Mouse (Mus musculus): ENCODE measurements around the gene Cd48. TPM values are rescaled to one million over a fixed set of nuclear protein-coding genes. Genes with fewer than 3 reads are reported as not detected.
"Not testable (repeated sequence)": the region's sequence is repeated elsewhere in the genome, so short reads cannot be mapped to it uniquely, and the experiment has no call there.

Gene Cd48
- total and polyA plus RNA-seq, 2 experiments from 2014 or later, result 0.77 to 0.99 TPM

DNA sequence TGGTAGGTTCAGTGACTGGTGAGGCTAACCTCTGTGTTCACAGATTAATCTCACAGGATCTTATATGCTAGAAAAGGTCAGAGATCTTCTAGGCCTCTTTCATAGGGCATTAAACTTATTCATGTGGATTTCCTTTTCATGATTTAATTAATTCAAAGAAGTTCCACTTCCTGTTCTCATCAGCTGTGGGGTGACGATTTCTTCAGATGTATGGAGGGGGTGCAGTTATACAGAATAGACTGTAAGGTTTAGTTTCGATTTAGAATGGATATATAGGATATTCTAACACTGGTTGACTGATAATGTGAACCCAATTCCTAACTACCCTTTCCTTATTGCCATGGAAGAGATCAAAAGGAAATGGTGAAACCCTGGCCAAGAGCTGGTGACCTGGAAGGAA is 20.3 kb upstream of the Cd48 start:
- DNase-seq (ENCODE audit: low spot score), result no peak
- TF ChIP-seq CTCF (IDR thresholded peaks at IDR 0.05), result no peak
- no peak overlapping the region for H3K27ac ChIP-seq (ENCODE audit: low read depth, low read length)

GRCm38 (mm10) chr1:171663757-171664156 is 18.1 kb upstream of the Cd48 start:
- WGBS, result 94% methylated on average over 2 of the region's 2 CpGs
- no peak for DNase-seq (ENCODE audit: low spot score)
- Histone ChIP-seq H3K27me3 (ENCODE audit: insufficient read depth, low read length) (no peaks in the 10 kb centered on the region), H3K9me3 (ENCODE audit: low read length) (no peaks in the 10 kb centered on the region), H3K36me3 (ENCODE audit: insufficient read depth, low read length) (no peaks in the 10 kb centered on the region), H3K4me1 (ENCODE audit: insufficient read depth, low read length) (no peaks in the 10 kb centered on the region), H3K27ac (ENCODE audit: low read depth, low read length) (no peak overlapping the region), H3K4me2 (ENCODE audit: low read depth, low read length, poor library complexity, severe bottlenecking) (no peak overlapping the region), H3K9ac (replicated peaks; ENCODE audit: low read length, poor library complexity, severe bottlenecking) (no peak overlapping the region), H3K4me3 (ENCODE audit: low read depth, low read length) (no peak overlapping the region)
- no peak for TF ChIP-seq CTCF (IDR thresholded peaks at IDR 0.05)
- ATAC-seq (ENCODE audit: low FRiP score), result no peak

More for the DNA sequence above, 20.3 kb upstream of the Cd48 start:
- Histone ChIP-seq H3K4me2 (ENCODE audit: low read depth, low read length, poor library complexity, severe bottlenecking) (no peak overlapping the region), H3K9me3 (ENCODE audit: low read length) (no peaks in the 10 kb centered on the region), H3K27me3 (ENCODE audit: insufficient read depth, low read length) (no peaks in the 10 kb centered on the region), H3K9ac (replicated peaks; ENCODE audit: low read length, poor library complexity, severe bottlenecking) (no peak overlapping the region), H3K4me3 (ENCODE audit: low read depth, low read length) (no peak overlapping the region), H3K4me1 (ENCODE audit: insufficient read depth, low read length) (no peaks in the 10 kb centered on the region), H3K36me3 (ENCODE audit: insufficient read depth, low read length) (no peaks in the 10 kb centered on the region)
- 67% methylated on average over 2 of the region's 2 CpGs for WGBS
- ATAC-seq (ENCODE audit: low FRiP score), result no peak

DNA sequence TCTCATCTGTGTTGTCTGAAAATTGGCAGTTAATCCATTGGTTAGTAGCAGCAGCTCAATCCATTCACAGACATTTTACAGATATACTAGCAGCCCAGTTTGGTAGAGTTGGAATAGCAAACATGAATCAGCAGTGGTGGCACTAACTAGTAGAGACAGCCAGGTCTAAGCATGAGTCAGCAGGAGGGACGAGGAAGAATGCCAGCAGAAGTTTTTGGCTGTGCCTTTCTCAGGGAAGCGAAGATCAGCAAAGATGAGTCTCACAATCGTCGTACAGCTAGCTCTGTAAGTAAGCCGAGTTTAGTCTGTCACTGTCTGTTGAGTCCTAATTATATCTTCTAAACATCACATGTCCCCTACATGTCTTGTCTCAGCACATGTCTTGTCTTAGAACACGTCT is 15.5 kb upstream of the Cd48 start:
- Histone ChIP-seq H3K4me3 (ENCODE audit: low read depth, low read length) (no peak overlapping the region), H3K27me3 (ENCODE audit: insufficient read depth, low read length) (no peaks in the 10 kb centered on the region), H3K27ac (ENCODE audit: low read depth, low read length) (no peak overlapping the region), H3K9me3 (ENCODE audit: low read length) (no peaks in the 10 kb centered on the region), H3K4me2 (ENCODE audit: low read depth, low read length, poor library complexity, severe bottlenecking) (no peak overlapping the region), H3K4me1 (ENCODE audit: insufficient read depth, low read length) (no peaks in the 10 kb centered on the region), H3K9ac (replicated peaks; ENCODE audit: low read length, poor library complexity, severe bottlenecking) (no peak overlapping the region), H3K36me3 (ENCODE audit: insufficient read depth, low read length) (no peaks in the 10 kb centered on the region)
- 92% methylated on average over 6 of the region's 6 CpGs for WGBS
- no peak for DNase-seq (ENCODE audit: low spot score)
- TF ChIP-seq CTCF (IDR thresholded peaks at IDR 0.05), result no peak
- no peak for ATAC-seq (ENCODE audit: low FRiP score)

DNA sequence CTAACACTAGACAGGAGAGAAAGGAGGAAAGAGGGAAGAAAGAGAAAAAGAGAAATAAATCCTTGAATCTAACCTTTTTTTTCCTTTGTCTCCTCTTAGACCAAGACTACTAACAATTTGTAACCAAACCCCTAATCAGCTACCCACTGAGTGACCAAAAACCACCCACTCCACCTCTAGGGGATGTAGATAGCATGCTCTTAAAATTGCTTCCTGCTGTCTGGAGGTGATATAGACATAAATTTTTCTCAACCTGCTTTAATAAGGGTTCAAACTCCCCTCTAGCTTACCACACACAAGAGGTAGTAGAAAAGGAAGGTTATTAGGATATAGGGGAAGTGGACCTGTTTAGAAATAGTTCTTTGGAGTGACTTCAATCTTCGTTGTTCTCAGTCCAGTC is 14.6 kb upstream of the Cd48 start:
- WGBS, result 84% methylated on average over 1 of the region's 1 CpGs
- Histone ChIP-seq H3K9ac (replicated peaks; ENCODE audit: low read length, poor library complexity, severe bottlenecking) (no peak overlapping the region), H3K4me2 (ENCODE audit: low read depth, low read length, poor library complexity, severe bottlenecking) (no peak overlapping the region), H3K27ac (ENCODE audit: low read depth, low read length) (no peak overlapping the region), H3K36me3 (ENCODE audit: insufficient read depth, low read length) (no peaks in the 10 kb centered on the region), H3K4me3 (ENCODE audit: low read depth, low read length) (no peak overlapping the region), H3K27me3 (ENCODE audit: insufficient read depth, low read length) (no peaks in the 10 kb centered on the region), H3K9me3 (ENCODE audit: low read length) (no peaks in the 10 kb centered on the region), H3K4me1 (ENCODE audit: insufficient read depth, low read length) (no peaks in the 10 kb centered on the region)
- DNase-seq (ENCODE audit: low spot score), result no peak
- no peak for ATAC-seq (ENCODE audit: low FRiP score)
- no peak for TF ChIP-seq CTCF (IDR thresholded peaks at IDR 0.05)

- WGBS, result 64% methylated on average over 2 of the region's 2 CpGs
- H3K4me3 ChIP-seq (ENCODE audit: low read depth, low read length); H3K9me3 ChIP-seq (ENCODE audit: low read length); ATAC-seq (ENCODE audit: low FRiP score); H3K9ac ChIP-seq (replicated peaks; ENCODE audit: low read length, poor library complexity, severe bottlenecking); H3K27ac ChIP-seq (ENCODE audit: low read depth, low read length); H3K4me2 ChIP-seq (ENCODE audit: low read depth, low read length, poor library complexity, severe bottlenecking); H3K4me1 ChIP-seq (ENCODE audit: insufficient read depth, low read length); H3K36me3 ChIP-seq (ENCODE audit: insufficient read depth, low read length); H3K27me3 ChIP-seq (ENCODE audit: insufficient read depth, low read length): not testable (repeated sequence)
- DNase-seq (ENCODE audit: low spot score), result peak; percentile 28
- TF ChIP-seq CTCF (IDR thresholded peaks at IDR 0.05), result peak; percentile 50
Measured at GRCm38 (mm10) chr1:171672451-171672850, 9.4 kb upstream of the Cd48 start.

DNA sequence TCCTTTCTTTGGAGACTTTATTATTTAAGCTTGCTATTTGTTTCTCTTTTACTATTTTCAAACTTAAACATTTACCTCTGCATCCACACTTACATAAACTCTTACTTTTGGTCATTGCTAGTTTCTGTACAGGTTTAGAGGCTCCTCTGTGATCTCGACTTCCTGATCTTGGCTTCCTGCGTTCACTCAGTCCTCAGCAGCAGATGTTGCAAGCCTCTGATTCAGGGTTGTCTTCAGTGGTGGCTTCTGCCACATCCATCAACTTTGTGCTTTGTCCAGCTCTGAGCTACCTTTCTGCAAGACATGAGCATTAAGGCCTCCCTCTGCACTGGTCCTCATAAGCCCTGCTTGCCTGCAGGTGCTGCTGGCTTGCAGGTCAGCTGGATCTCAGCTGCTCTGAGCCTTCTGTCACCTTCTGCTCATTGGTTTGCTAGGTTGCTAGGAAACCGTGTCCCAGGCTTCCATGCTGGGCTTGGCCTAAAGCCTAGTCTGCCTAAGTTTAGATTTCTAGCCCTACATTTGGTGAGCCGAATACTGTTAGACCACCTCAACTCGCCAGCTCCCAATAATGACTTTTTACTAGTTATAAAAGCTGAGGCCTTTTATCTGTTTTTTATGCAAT is 8.8 kb upstream of the Cd48 start:
- WGBS, result 68% methylated on average over 5 of the region's 5 CpGs

More for the DNA sequence above, 8.8 kb upstream of the Cd48 start:
- TF ChIP-seq CTCF (IDR thresholded peaks at IDR 0.05), result no peak
- no peak overlapping the region for H3K9ac ChIP-seq (replicated peaks; ENCODE audit: low read length, poor library complexity, severe bottlenecking)
- H3K36me3 ChIP-seq (ENCODE audit: insufficient read depth, low read length), result no peaks in the 10 kb centered on the region
- no peaks in the 10 kb centered on the region for H3K9me3 ChIP-seq (ENCODE audit: low read length)
- no peak overlapping the region for H3K4me3 ChIP-seq (ENCODE audit: low read depth, low read length)
- ATAC-seq (ENCODE audit: low FRiP score) (no peak), DNase-seq (ENCODE audit: low spot score) (peak; percentile 76)
- no peaks in the 10 kb centered on the region for H3K4me1 ChIP-seq (ENCODE audit: insufficient read depth, low read length)
- no peaks in the 10 kb centered on the region for H3K27me3 ChIP-seq (ENCODE audit: insufficient read depth, low read length)
- no peak overlapping the region for H3K27ac ChIP-seq (ENCODE audit: low read depth, low read length)
- H3K4me2 ChIP-seq (ENCODE audit: low read depth, low read length, poor library complexity, severe bottlenecking), result no peak overlapping the region

Measured in midbrain, postnatal 0 days (tissue).